Mouse (Mus musculus) lung, embryonic 14.5 days (tissue): ENCODE measurements around the gene Gm9918. TPM values are rescaled to one million over a fixed set of nuclear protein-coding genes. Genes with fewer than 3 reads are reported as not detected.
"Not testable (repeated sequence)": the region's sequence is repeated elsewhere in the genome, so short reads cannot be mapped to it uniquely, and the experiment has no call there.

Experiments used
- ATAC-seq: fragments of 200-750 bp; cut with Nextera tagmentation; 2 replicates; pipeline ENCODE4 v1.8.0; 2017; ENCODE audit warnings: mild to moderate bottlenecking, moderate TSS enrichment, moderate library complexity; ENCODE audit not compliant: insufficient read depth
- DNase-seq: peaks from one replicate; pipeline ENCODE4 v3.0.0-alpha.2; 2015
- H3K27ac ChIP-seq: fragments of 300-500 bp; sonication (generic); 2 replicates; pipeline ENCODE4 v1.5.1; 2014; ENCODE audit warnings: low read depth, mild to moderate bottlenecking, moderate library complexity
- H3K27me3 ChIP-seq: fragments of 300-500 bp; sonication (generic); 2 replicates; pipeline ENCODE4 v1.6.1; 2014; ENCODE audit warnings: low read length, control low read depth; ENCODE audit not compliant: insufficient read depth
- H3K36me3 ChIP-seq: fragments of 300-500 bp; sonication (generic); 2 replicates; pipeline ENCODE4 v1.6.1; 2014; ENCODE audit warnings: control low read depth; ENCODE audit not compliant: insufficient read depth
- H3K4me1 ChIP-seq: fragments of 300-500 bp; sonication (generic); 2 replicates; pipeline ENCODE4 v1.6.1; 2014; ENCODE audit warnings: antibody characterized with exemption, control low read depth; ENCODE audit not compliant: insufficient read depth
- H3K4me2 ChIP-seq: fragments of 300-500 bp; sonication (generic); 2 replicates; pipeline ENCODE4 v1.6.1; 2014; ENCODE audit warnings: mild to moderate bottlenecking
- H3K4me3 ChIP-seq: fragments of 300-500 bp; sonication (generic); 2 replicates; pipeline ENCODE4 v1.5.1; 2014; ENCODE audit warnings: low read depth, low read length
- H3K9ac ChIP-seq: fragments of 300-500 bp; sonication (generic); 2 replicates; pipeline ENCODE4 v1.6.1; 2014
- H3K9me3 ChIP-seq: fragments of 300-500 bp; sonication (generic); 2 replicates; pipeline ENCODE4 v1.6.1; 2016; ENCODE audit warnings: low read depth, low read length, control low read depth
- CTCF ChIP-seq: IDR thresholded peaks from 2 replicates; pipeline ENCODE4 v1.5.1; 2016; ENCODE audit warnings: antibody characterized with exemption, low read depth
- WGBS: fragments of 180-500 bp; shearing (Covaris S2); extraction: QIAGEN DNeasy Blood & Tissue Kit; methylation state at CpG from one replicate; pipeline ENCODE4 v1.1.7; 2014; 5-methylcytosine and 5-hydroxymethylcytosine counted together
- polyA plus RNA-seq: library from polyadenylated mRNA; unstranded; fragments of >200 nt; fragmentation: Nextera tagmentation; extraction: Ambion mirVana; gene quantifications from 2 replicates; pipeline ENCODE4 v1.2.1, GENCODE M21; 2014

Gm9918 gene
- polyA plus RNA-seq: 0.38 and 0.82 TPM in 2 replicates

- peak within 1 kb of the TSS; percentile 48 for H3K9ac ChIP-seq
- TF ChIP-seq CTCF: no peak
- H3K36me3 ChIP-seq: no peaks in the 10 kb centered on the region
- DNase-seq (no peak), ATAC-seq (peak; percentile 63; the same call in 1 of the 2 replicates)
- H3K4me3 ChIP-seq: peak within 1 kb of the TSS; percentile 16
- H3K27me3 ChIP-seq: no peaks in the 10 kb centered on the region
- H3K4me2 ChIP-seq: peak within 1 kb of the TSS; percentile 58
- no peaks in the 10 kb centered on the region for H3K9me3 ChIP-seq
- H3K4me1 ChIP-seq: peaks cover 8% of the 10 kb centered on the region
- no peak within 1 kb of the TSS; the same call in 1 of the 2 replicates for H3K27ac ChIP-seq
- 14% methylated on average over 19 of the region's 21 CpGs for WGBS
Measured at GRCm38 (mm10) chr15:102270274-102270960, at the start of gene Gm9918. TSS of gene Gm9918 (plus strand) at chr15:102270563.

- Histone ChIP-seq H3K9me3 (no peaks in the 10 kb centered on the region), H3K27me3 (peaks cover 15% of the 10 kb centered on the region; the same call in 1 of the 2 replicates), H3K9ac (no peak overlapping the region), H3K4me2 (no peak overlapping the region), H3K4me3 (no peak overlapping the region), H3K36me3 (no peaks in the 10 kb centered on the region), H3K4me1 (no peaks in the 10 kb centered on the region), H3K27ac (no peak overlapping the region)
- ATAC-seq (no peak), DNase-seq (peak; percentile 70)
- 52% methylated on average over 10 of the region's 10 CpGs for WGBS
- peak; percentile 43 for TF ChIP-seq CTCF
Measured at GRCm38 (mm10) chr15:102222386-102222785, 48.0 kb upstream of the Gm9918 start.

DNA sequence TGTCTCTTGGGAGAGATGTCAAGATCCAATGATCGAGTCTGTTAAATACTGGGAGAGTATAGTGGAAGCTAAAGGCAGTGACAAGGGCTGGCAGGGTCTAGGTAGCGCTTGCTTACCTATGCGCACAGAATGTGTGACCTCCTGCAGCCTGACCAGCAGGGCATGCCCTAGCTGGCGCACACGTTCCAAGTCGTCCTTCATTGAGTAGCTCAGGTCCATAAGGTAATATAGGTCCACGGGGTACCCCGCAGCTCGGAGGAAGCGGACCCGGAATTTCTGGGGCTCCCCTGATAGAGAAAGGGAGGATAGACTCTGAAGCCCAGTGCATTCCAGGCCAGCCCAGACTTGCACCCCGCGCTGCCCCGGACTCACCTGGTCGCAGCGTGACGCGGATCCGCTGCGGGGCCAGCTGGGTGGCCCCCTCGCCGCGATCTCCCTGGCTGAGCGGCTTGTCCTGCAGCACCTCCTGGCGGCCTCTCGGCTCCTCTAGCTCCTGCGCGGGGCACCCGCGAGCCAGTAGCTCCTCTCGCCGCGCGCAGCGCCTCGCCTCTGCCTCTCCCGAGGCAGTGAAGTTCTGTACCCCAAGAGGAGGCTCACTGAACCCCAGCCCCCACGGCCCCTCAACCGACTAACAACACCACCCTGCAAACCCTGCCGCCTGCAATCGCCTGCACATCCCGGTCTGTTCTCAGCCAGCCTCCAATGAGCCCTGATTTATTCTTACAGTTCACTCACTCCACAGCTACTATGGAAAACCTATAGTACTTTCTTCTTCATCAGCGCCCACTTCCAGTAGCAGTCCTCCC, 46.0 kb upstream of the Gm9918 start:
- DNase-seq (peak; percentile 92), ATAC-seq (peak; percentile 93)
- Histone ChIP-seq H3K9ac (peak overlapping the region; percentile 54), H3K4me2 (peak overlapping the region; percentile 88), H3K9me3 (no peaks in the 10 kb centered on the region), H3K36me3 (no peaks in the 10 kb centered on the region), H3K4me3 (peak overlapping the region; percentile 41), H3K27ac (no peak overlapping the region), H3K27me3 (peaks cover 15% of the 10 kb centered on the region; the same call in 1 of the 2 replicates), H3K4me1 (no peaks in the 10 kb centered on the region)
- TF ChIP-seq CTCF: peak; percentile 73
- WGBS: 2% methylated on average over 43 of the region's 43 CpGs

DNA sequence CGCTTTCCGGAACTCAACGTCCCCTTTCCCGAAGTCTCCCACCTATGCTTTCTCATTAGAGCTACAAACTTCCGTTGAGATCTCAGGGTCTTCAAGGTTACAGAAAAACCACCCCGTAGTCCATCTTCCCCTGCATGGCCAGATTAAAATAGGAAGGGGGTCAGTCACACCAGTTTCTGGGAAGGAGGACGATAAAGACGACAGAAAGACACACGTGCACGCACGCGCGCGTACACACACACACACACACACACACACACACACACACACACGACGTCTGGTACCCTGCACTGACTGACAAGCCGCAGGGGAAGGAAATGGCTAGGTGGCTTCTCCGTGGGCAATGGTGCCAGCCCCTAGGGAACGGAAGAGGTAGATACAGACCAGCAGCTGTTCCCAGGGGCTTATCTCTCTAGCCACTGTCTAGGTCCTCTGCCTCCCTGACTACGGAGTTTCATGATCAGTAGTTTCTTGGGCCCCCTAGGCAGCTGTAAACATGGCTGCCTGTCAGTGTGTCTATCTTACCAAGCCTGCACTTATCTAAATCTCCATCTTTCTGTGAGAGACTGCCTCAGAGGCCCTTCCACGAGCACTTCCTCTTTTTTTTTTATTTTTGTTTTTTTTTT, 45.3 kb upstream of the Gm9918 start:
- no peak for TF ChIP-seq CTCF
- Histone ChIP-seq H3K27me3 (peaks cover 15% of the 10 kb centered on the region; the same call in 1 of the 2 replicates), H3K27ac (no peak overlapping the region), H3K4me2 (peak overlapping the region; percentile 88), H3K9me3 (no peaks in the 10 kb centered on the region), H3K4me1 (no peaks in the 10 kb centered on the region), H3K4me3 (peak overlapping the region; percentile 41), H3K9ac (peak overlapping the region; percentile 54), H3K36me3 (no peaks in the 10 kb centered on the region)
- 7% methylated on average over 21 of the region's 21 CpGs for WGBS
- ATAC-seq: no peak
- no peak for DNase-seq

DNA sequence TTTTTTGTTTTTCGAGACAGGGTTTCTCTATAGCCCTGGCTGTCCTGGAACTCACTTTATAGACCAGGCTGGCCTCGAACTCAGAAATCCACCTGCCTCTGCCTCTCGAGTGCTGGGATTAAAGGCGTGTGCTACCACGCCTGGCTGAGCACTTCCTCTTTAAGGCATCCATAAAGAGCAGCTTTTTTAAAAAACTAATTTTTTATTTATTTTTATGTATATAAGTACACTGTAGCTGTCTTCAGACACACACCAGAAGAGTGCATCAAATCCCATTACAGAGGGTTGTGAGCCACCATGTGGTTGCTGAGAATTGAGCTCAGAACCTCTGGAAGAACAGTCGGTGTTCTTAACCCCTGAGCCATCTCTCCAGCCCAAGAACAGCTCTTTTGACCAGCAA, 44.7 kb upstream of the Gm9918 start:
- peaks cover 15% of the 10 kb centered on the region; the same call in 1 of the 2 replicates for H3K27me3 ChIP-seq
- 74% methylated on average over 6 of the region's 6 CpGs for WGBS
- not testable (repeated sequence) for H3K9me3 ChIP-seq, H3K27ac ChIP-seq, H3K36me3 ChIP-seq, DNase-seq, ATAC-seq, H3K4me3 ChIP-seq, H3K4me1 ChIP-seq, H3K4me2 ChIP-seq, H3K9ac ChIP-seq

- Histone ChIP-seq H3K4me1 (0 out of 2 replicates have a peak, but pooled peaks cover 4% of the 10 kb centered on the region), H3K4me3 (no peak overlapping the region), H3K9me3 (no peaks in the 10 kb centered on the region), H3K4me2 (no peak overlapping the region), H3K27ac (no peak overlapping the region), H3K9ac (no peak overlapping the region), H3K27me3 (no peaks in the 10 kb centered on the region), H3K36me3 (peaks cover 16% of the 10 kb centered on the region)
- no peak for ATAC-seq
- DNase-seq: no peak
- WGBS: 76% methylated on average over 17 of the region's 17 CpGs
- TF ChIP-seq CTCF: no peak
Measured at GRCm38 (mm10) chr15:102230408-102231321, 39.7 kb upstream of the Gm9918 start.
